Mouse (Mus musculus) liver, embryonic 11.5 days (tissue): Measurements from ENCODE around the gene Gm614. TPM values are rescaled to one million over a fixed set of nuclear protein-coding genes. Genes with fewer than 3 reads are reported as not detected.

Source experiments
- ATAC-seq: fragments of 200-750 bp; cut with Nextera tagmentation; replicated peaks from 2 replicates; pipeline ENCODE4 v1.8.0; 2017; ENCODE audit warnings: moderate number of reproducible peaks, mild to moderate bottlenecking, moderate TSS enrichment, moderate library complexity; ENCODE audit not compliant: low FRiP score
- DNase-seq: peaks from one replicate; pipeline ENCODE4 v3.0.0-alpha.2; 2017; ENCODE audit warnings: low spot score
- H3K27ac ChIP-seq: fragments of 300-500 bp; sonication (generic); 2 replicates; pipeline ENCODE4 v1.5.1; 2014; ENCODE audit warnings: mild to moderate bottlenecking, low read depth, low read length, control low read depth
- H3K27me3 ChIP-seq: fragments of 300-500 bp; sonication (generic); replicated peaks from 2 replicates; pipeline ENCODE4 v1.6.1; 2014; ENCODE audit warnings: low read length, mixed read lengths; ENCODE audit not compliant: control insufficient read depth, insufficient read depth
- H3K36me3 ChIP-seq: fragments of 300-500 bp; sonication (generic); 2 replicates; pipeline ENCODE4 v1.6.1; 2014; ENCODE audit warnings: mild to moderate bottlenecking, low read length, moderate library complexity, mixed read lengths; ENCODE audit not compliant: control insufficient read depth, insufficient read depth
- H3K4me1 ChIP-seq: fragments of 300-500 bp; sonication (generic); replicated peaks from 2 replicates; pipeline ENCODE4 v1.6.1; 2014; ENCODE audit warnings: low read length, mixed read lengths; ENCODE audit not compliant: control insufficient read depth, insufficient read depth
- H3K4me2 ChIP-seq: fragments of 300-500 bp; sonication (generic); 2 replicates; pipeline ENCODE4 v1.6.1; 2014; ENCODE audit warnings: mild to moderate bottlenecking, control low read depth, moderate library complexity
- H3K4me3 ChIP-seq: fragments of 300-500 bp; sonication (generic); 2 replicates; pipeline ENCODE4 v1.5.1; 2014; ENCODE audit warnings: low read depth, low read length, control low read depth
- H3K9ac ChIP-seq: fragments of 300-500 bp; sonication (generic); 2 replicates; pipeline ENCODE4 v1.6.1; 2014; ENCODE audit warnings: low read depth, low read length, control low read depth
- H3K9me3 ChIP-seq: fragments of 300-500 bp; sonication (generic); 2 replicates; pipeline ENCODE4 v1.6.1; 2016; ENCODE audit warnings: low read length, inconsistent platforms, mixed read lengths; ENCODE audit not compliant: control insufficient read depth
- WGBS: fragments of 180-500 bp; shearing (Covaris S2); extraction: QIAGEN DNeasy Blood & Tissue Kit; methylation state at CpG from one replicate; pipeline ENCODE4 v1.1.7; 2014; 5-methylcytosine and 5-hydroxymethylcytosine counted together
- polyA plus RNA-seq: library from polyadenylated mRNA; unstranded; fragments of >200 nt; fragmentation: Nextera tagmentation; extraction: Ambion mirVana; gene quantifications from 2 replicates; pipeline ENCODE4 v1.2.1, GENCODE M21; 2014

Gm614 gene
- not detected in 2 replicates for polyA plus RNA-seq

DNA sequence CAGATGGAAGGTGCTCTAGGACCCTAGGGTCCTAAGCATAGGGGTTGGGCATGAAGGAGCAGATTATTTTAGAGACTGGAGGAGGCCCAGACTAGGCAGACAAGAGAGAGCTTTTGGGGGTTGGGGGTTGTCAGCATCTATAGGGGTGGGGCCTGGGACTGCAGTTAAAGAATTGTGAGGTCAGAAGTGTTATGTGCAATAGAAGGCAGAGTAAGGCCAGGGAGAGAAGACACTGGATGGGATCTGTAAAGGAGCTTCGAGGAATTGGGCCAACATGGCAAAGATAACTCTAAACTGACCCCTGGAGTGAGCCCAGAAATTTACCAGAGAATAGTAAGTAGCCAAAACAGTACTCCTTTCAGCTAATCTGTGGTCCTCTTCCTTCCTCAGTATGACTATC is at the start of gene Gm614:
TSS of gene Gm614 (minus strand) at position 101 of the 400 bp plus-strand sequence.
- no peaks in the 10 kb centered on the region for H3K36me3 ChIP-seq
- DNase-seq (no peak), ATAC-seq (no peak)
- no peak within 1 kb of the TSS for H3K4me3 ChIP-seq
- 90% methylated on average over 1 of the region's 1 CpGs for WGBS
- no peak within 1 kb of the TSS for H3K9ac ChIP-seq
- no peak within 1 kb of the TSS for H3K4me2 ChIP-seq
- H3K27me3 ChIP-seq = no peaks in the 10 kb centered on the region; the same call in 1 of the 2 replicates
- H3K9me3 ChIP-seq = no peaks in the 10 kb centered on the region
- H3K27ac ChIP-seq = no peak within 1 kb of the TSS
- H3K4me1 ChIP-seq = peaks cover 9% of the 10 kb centered on the region

DNA sequence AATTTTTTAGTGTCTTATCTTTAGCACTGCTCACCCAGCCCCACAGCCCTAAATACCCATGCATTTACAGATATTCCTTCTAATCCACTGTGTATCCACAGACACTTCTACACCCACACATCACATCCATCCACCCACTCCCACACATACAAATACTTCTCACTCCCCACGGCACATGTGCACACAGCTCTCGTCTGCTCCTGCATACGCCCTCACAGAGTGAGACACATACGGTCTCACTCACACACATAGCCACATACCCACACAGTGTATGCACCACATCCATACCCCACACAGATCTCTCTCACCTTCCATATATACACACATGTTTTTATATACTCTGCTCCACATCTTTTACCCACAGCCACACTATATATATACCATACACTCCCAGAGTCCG is 45.5 kb upstream of the Gm614 start:
- Histone ChIP-seq H3K9me3 (no peaks in the 10 kb centered on the region), H3K4me3 (no peak overlapping the region), H3K36me3 (no peaks in the 10 kb centered on the region), H3K9ac (no peak overlapping the region), H3K4me2 (no peak overlapping the region), H3K27me3 (peaks cover 30% of the 10 kb centered on the region), H3K27ac (no peak overlapping the region), H3K4me1 (no peaks in the 10 kb centered on the region)
- 86% methylated on average over 5 of the region's 5 CpGs for WGBS
- no peak for ATAC-seq
- no peak for DNase-seq

- Histone ChIP-seq H3K4me3 (no peak overlapping the region), H3K27ac (no peak overlapping the region), H3K4me1 (no peaks in the 10 kb centered on the region), H3K9me3 (no peaks in the 10 kb centered on the region), H3K27me3 (peaks cover 46% of the 10 kb centered on the region), H3K36me3 (no peaks in the 10 kb centered on the region), H3K9ac (no peak overlapping the region), H3K4me2 (no peak overlapping the region)
- DNase-seq = no peak
- 51% methylated on average over 2 of the region's 2 CpGs for WGBS
- no peak for ATAC-seq
These were observed 40.9 kb upstream of the Gm614 start for GRCm38 (mm10) chrX:101304646-101305045.

- no peak for DNase-seq
- ATAC-seq = no peak
- WGBS = 75% methylated on average over 9 of the region's 9 CpGs
- no peak overlapping the region for H3K4me2 ChIP-seq
- H3K4me3 ChIP-seq = no peak overlapping the region
- peaks cover 28% of the 10 kb centered on the region for H3K27me3 ChIP-seq
- H3K4me1 ChIP-seq = no peaks in the 10 kb centered on the region
- no peaks in the 10 kb centered on the region for H3K36me3 ChIP-seq
- H3K9me3 ChIP-seq = no peaks in the 10 kb centered on the region
- no peak overlapping the region for H3K9ac ChIP-seq
- H3K27ac ChIP-seq = no peak overlapping the region
These were observed 37.9 kb upstream of the Gm614 start for GRCm38 (mm10) chrX:101301654-101302053.

GRCm38 (mm10) chrX:101300427-101301030 is 36.7 kb upstream of the Gm614 start:
- Histone ChIP-seq H3K36me3 (0 out of 2 replicates have a peak, but pooled peaks cover 3% of the 10 kb centered on the region), H3K4me2 (peak overlapping the region; percentile 31), H3K4me3 (no peak overlapping the region), H3K9ac (no peak overlapping the region), H3K4me1 (no peaks in the 10 kb centered on the region), H3K27ac (no peak overlapping the region), H3K27me3 (peaks cover 27% of the 10 kb centered on the region), H3K9me3 (no peaks in the 10 kb centered on the region)
- ATAC-seq = no peak
- 51% methylated on average over 13 of the region's 13 CpGs for WGBS
- no peak for DNase-seq

- peaks cover 27% of the 10 kb centered on the region for H3K27me3 ChIP-seq
These were observed 36.0 kb upstream of the Gm614 start for GRCm38 (mm10) chrX:101299473-101300426.

DNA sequence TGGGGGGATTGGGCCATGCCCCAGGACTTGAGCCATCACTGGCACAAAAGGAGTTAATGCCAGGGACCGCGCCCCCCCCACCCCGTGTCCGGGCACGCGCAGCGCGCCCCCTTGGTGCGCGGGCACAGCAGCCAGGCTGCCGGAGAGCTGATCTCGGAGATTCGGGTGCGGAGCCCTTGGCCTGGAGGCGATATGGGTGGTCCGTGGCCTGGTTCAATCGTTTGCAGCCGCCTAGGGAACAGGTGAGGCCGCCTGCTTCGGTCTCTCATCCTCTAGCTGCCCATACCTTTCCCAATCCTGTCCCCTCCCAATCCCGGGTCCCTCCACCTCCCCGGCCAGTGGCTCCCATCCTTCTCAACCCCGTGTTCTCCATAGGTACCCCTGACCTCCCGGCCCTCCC is 35.3 kb upstream of the Gm614 start, which contains the start of gene Nlgn3:
TSS of gene Nlgn3 (plus strand) at position 114 of the 400 bp plus-strand sequence.
- Histone ChIP-seq H3K4me2 (peak within 1 kb of the TSS; percentile 46), H3K36me3 (peaks cover 5% of the 10 kb centered on the region), H3K27me3 (peaks cover 22% of the 10 kb centered on the region), H3K9ac (no peak within 1 kb of the TSS), H3K4me3 (peak within 1 kb of the TSS; percentile 12), H3K9me3 (no peaks in the 10 kb centered on the region), H3K4me1 (no peaks in the 10 kb centered on the region), H3K27ac (no peak within 1 kb of the TSS)
- no peak for DNase-seq
- 24% methylated on average over 19 of the region's 24 CpGs for WGBS
- no peak; the same call in 1 of the 2 replicates for ATAC-seq

More at GRCm38 (mm10) chrX:101299473-101300426, 36.0 kb upstream of the Gm614 start:
- WGBS = 29% methylated on average over 13 of the region's 13 CpGs
- H3K4me2 ChIP-seq = peak overlapping the region; percentile 46
- DNase-seq (no peak), ATAC-seq (no peak)
- no peak overlapping the region for H3K27ac ChIP-seq
- no peak overlapping the region for H3K9ac ChIP-seq
- H3K4me1 ChIP-seq = no peaks in the 10 kb centered on the region
- H3K36me3 ChIP-seq = 0 out of 2 replicates have a peak, but pooled peaks cover 3% of the 10 kb centered on the region
- no peaks in the 10 kb centered on the region for H3K9me3 ChIP-seq
- H3K4me3 ChIP-seq = peak overlapping the region; percentile 12

GRCm38 (mm10) chrX:101290111-101290510 is 26.3 kb upstream of the Gm614 start:
- DNase-seq (no peak), ATAC-seq (peak; percentile 42)
- 72% methylated on average over 10 of the region's 10 CpGs for WGBS
- Histone ChIP-seq H3K4me3 (no peak overlapping the region), H3K9ac (no peak overlapping the region), H3K27me3 (no peaks in the 10 kb centered on the region; the same call in 1 of the 2 replicates), H3K4me1 (peaks cover 8% of the 10 kb centered on the region; the same call in 1 of the 2 replicates), H3K4me2 (no peak overlapping the region), H3K27ac (peak overlapping the region; percentile 25; the same call in 1 of the 2 replicates), H3K36me3 (peaks cover 32% of the 10 kb centered on the region), H3K9me3 (no peaks in the 10 kb centered on the region)
